Mouse (Mus musculus): ENCODE measurements at regions not wholly inside any gene's neighbourhood (a gene's known extent, or its start where the extent isn't known, plus 50 kb on each side); places are given as distances from the start of the nearest gene placed in this dataset.

DNA sequence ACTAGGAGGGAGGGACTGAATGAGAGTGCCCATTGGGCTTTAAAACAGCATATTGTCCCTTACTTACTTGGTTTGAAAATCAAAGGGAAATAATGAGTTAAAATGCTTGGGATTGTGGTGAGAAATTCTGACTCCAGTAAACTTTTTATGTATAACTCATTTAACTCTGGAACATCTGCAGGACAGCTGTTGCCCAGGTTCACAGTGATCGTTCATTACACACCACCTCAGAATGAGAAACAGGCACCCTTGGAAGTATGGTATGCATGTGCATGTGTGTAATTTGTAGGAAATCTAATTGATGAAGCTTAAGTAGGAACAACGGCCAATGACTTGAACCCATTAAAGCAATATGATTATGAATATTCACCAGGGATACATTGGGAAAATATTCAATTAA lies 210.4 kb upstream of the Thbs1 start:
- 0 out of 2 replicates have a peak, but pooled peaks cover 2% of the 10 kb centered on the region for H3K27me3 ChIP-seq (ENCODE audit: control insufficient read depth, insufficient read depth, low read length, poor library complexity, severe bottlenecking)
- no peak for DNase-seq (ENCODE audit: low read depth, low spot score)
- H3K36me3 ChIP-seq (ENCODE audit: control insufficient read depth, insufficient read depth, low read length, poor library complexity, severe bottlenecking) = no peaks in the 10 kb centered on the region

DNA sequence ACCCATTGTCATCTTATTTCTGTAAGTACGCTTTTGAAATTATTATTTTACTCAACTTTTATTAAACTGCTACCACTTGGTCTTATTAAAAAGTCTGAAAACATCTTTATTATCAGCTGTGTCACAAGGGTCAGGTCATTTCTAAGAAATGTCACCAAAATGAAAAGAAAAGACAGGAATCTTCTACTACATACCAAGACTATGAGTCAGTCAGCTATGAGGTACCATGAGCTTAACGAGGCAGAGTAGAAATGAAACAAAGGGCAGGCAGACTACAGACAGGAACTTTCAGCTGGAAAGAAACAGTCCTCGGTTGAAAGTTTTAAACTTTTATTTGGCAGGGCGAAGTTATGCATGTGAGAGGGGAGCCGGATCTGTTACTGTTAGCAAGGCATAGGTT lies 208.8 kb upstream of the Thbs1 start:
- Histone ChIP-seq H3K27me3 (ENCODE audit: control insufficient read depth, insufficient read depth, low read length, poor library complexity, severe bottlenecking) (0 out of 2 replicates have a peak, but pooled peaks cover 2% of the 10 kb centered on the region), H3K36me3 (ENCODE audit: control insufficient read depth, insufficient read depth, low read length, poor library complexity, severe bottlenecking) (no peaks in the 10 kb centered on the region)
- DNase-seq (ENCODE audit: low read depth, low spot score) = no peak

DNA sequence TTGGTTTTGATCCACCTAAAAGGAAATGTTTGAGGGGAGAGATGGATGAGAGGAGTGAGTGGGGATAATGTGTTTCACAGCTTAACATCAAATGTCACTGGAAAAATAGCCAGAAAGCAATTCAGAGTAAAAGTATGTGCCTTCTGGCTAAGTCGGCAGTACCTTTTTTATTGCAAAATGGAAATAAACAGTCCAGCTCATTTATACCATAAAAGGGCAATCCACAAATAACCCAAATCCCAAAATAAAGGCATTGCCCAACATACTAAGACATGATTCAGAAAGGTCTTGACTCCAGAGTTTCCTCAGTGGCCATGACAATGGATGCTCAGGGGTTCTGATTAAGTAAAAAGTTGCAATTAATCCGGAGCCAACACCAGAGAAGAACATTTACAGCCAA lies 208.0 kb upstream of the Thbs1 start:
- no peak for DNase-seq (ENCODE audit: low read depth, low spot score)
- 0 out of 2 replicates have a peak, but pooled peaks cover 2% of the 10 kb centered on the region for H3K27me3 ChIP-seq (ENCODE audit: control insufficient read depth, insufficient read depth, low read length, poor library complexity, severe bottlenecking)
- no peaks in the 10 kb centered on the region for H3K36me3 ChIP-seq (ENCODE audit: control insufficient read depth, insufficient read depth, low read length, poor library complexity, severe bottlenecking)

DNA sequence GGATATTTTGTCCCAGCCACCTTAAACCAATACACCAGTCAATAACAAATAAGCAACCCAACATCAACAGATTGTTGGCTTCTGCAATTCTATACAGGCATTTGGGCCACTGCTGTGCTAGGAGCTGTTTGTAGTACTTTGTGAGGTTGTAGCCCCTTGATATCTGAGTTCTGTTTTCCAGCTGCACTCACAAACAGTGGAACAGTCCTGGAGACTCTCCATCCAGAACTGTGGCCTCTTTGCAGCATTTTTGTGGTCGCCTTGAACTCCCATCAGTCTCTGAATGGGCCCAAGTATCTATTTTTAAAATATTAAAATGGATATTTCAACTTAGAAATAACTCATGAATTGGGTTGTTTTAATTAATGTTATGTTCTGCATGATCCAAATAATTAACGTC lies 205.2 kb upstream of the Thbs1 start:
- no peak for DNase-seq (ENCODE audit: low read depth, low spot score)
- Histone ChIP-seq H3K27me3 (ENCODE audit: control insufficient read depth, insufficient read depth, low read length, poor library complexity, severe bottlenecking) (0 out of 2 replicates have a peak, but pooled peaks cover 2% of the 10 kb centered on the region), H3K36me3 (ENCODE audit: control insufficient read depth, insufficient read depth, low read length, poor library complexity, severe bottlenecking) (no peaks in the 10 kb centered on the region)

DNA sequence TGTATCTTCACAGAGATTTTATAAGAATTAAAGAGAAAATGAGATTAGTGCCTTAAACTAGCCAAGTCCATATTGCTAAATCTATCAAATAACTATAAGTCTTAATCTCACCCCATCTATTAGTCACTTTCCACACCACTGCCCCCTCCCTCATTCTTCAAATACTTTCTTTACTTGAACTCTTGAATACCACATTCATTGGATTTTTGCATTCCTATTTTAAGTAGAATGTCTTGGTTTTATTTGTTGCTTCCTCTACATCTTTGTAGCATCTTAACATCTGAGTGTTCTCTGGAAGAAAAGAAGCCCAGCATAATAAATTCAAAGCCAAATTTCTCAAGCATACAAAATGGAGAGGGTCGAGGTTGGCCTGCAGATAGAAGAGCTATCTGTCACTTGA lies 200.9 kb upstream of the Thbs1 start:
- Histone ChIP-seq H3K36me3 (ENCODE audit: control insufficient read depth, insufficient read depth, low read length, poor library complexity, severe bottlenecking) (no peaks in the 10 kb centered on the region), H3K27me3 (ENCODE audit: control insufficient read depth, insufficient read depth, low read length, poor library complexity, severe bottlenecking) (no peaks in the 10 kb centered on the region)
- no peak for DNase-seq (ENCODE audit: low read depth, low spot score)

DNA sequence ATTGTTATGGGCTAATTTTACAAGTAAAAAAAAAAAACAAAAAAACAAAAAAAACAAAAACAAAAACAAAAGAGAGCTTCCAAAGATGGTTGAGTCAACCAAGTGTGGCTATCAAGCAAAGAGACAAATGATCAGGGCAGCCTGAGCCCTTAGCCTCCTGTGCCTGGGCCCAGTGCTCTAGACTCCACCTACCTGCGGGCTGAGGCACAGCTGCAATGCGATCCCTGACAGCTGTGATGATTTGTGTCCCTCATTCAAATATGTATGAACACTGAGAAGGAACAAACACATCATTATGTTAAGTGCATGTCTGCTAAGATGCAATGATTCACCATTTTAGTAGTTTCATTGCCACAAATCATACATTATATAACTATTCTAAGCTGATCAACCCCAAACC lies 199.0 kb upstream of the Thbs1 start:
- Histone ChIP-seq H3K27me3 (ENCODE audit: control insufficient read depth, insufficient read depth, low read length, poor library complexity, severe bottlenecking) (no peaks in the 10 kb centered on the region), H3K36me3 (ENCODE audit: control insufficient read depth, insufficient read depth, low read length, poor library complexity, severe bottlenecking) (no peaks in the 10 kb centered on the region)
- peak; percentile 26 for DNase-seq (ENCODE audit: low read depth, low spot score)

DNA sequence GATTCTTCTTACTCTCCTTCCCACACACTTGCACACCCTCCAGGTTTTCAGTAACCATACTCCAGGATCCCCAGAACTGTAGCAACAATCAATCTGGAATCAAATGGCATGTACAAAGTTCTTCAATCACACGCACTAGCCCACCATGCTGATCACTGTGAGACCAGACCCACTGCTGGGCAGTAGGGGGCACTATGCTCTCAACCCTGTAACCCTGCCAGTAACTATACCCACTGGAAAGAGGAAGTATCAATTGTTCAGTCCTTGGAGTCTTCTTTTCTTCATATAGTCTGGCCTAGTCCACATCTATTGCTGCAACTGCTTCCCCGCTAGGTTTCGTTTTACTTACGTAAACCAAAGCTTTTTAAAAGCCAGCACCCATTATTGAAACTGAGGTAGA lies 197.8 kb upstream of the Thbs1 start:
- no peaks in the 10 kb centered on the region for H3K36me3 ChIP-seq (ENCODE audit: control insufficient read depth, insufficient read depth, low read length, poor library complexity, severe bottlenecking)
- peak; percentile 19 for DNase-seq (ENCODE audit: low read depth, low spot score)

DNA sequence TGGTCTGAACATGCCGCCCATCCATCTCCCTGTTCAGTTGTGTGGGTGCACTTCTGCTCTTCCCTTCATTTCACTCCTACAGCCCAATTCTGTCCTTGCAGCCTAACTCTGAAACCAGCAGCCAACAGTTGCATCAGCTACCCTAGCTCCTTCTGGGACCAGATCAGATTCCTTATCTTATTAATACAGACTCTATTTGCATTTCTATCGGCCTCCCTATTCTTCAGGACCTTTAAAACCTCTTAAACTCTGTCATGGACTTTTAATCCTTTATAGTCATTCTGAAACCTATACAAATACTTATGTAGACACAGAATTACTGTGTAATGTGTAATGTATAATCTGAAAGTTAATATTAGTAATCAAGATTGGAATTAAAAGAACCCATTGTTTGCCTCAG lies 195.9 kb upstream of the Thbs1 start:
- Histone ChIP-seq H3K36me3 (ENCODE audit: control insufficient read depth, insufficient read depth, low read length, poor library complexity, severe bottlenecking) (no peaks in the 10 kb centered on the region), H3K27me3 (ENCODE audit: control insufficient read depth, insufficient read depth, low read length, poor library complexity, severe bottlenecking) (no peaks in the 10 kb centered on the region)
- DNase-seq (ENCODE audit: low read depth, low spot score) = no peak

More for the DNA sequence above, 197.8 kb upstream of the Thbs1 start:
- H3K27me3 ChIP-seq (ENCODE audit: control insufficient read depth, insufficient read depth, low read length, poor library complexity, severe bottlenecking) = no peaks in the 10 kb centered on the region

DNA sequence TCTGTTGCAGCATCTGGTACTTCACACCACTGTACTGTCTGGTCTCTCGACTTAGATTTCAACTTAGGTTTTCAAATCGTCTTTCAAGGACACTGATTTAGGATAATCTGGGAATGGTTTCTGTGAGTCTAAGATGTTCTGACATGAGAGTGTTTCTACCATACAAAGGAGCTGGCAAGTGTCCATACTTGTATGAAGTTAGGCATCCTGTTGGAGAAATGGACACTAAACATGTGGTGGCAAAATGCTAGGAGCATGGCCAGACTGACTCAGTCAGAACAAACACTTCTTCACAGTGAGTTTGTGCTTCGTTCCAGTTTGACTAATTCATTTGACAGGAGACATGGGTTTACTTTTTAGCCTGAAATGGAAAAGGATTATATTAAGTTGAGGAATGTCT lies 194.5 kb upstream of the Thbs1 start:
- no peak for DNase-seq (ENCODE audit: low read depth, low spot score)
- Histone ChIP-seq H3K36me3 (ENCODE audit: control insufficient read depth, insufficient read depth, low read length, poor library complexity, severe bottlenecking) (no peaks in the 10 kb centered on the region), H3K27me3 (ENCODE audit: control insufficient read depth, insufficient read depth, low read length, poor library complexity, severe bottlenecking) (no peaks in the 10 kb centered on the region)

DNA sequence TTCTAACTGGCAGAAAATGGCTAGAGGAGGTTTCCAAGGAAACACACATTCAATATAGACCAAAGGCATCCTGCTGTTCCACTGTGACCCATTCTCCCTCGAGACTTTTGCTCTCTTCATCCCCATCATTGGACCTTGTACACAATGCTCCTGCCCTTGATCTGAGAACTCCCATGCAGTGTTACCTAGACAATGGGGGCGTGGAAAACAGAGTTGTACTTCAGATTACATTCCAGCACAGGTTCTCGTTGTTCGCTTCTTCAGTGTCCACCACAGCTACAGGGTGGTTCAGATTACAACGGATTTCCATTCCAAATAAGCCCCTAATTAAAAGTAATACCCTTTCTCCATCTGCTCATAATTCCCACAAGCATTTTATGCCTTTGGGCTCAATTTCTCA lies 186.8 kb upstream of the Thbs1 start:
- Histone ChIP-seq H3K36me3 (ENCODE audit: control insufficient read depth, insufficient read depth, low read length, poor library complexity, severe bottlenecking) (no peaks in the 10 kb centered on the region), H3K27me3 (ENCODE audit: control insufficient read depth, insufficient read depth, low read length, poor library complexity, severe bottlenecking) (no peaks in the 10 kb centered on the region)
- no peak for DNase-seq (ENCODE audit: low read depth, low spot score)

DNA sequence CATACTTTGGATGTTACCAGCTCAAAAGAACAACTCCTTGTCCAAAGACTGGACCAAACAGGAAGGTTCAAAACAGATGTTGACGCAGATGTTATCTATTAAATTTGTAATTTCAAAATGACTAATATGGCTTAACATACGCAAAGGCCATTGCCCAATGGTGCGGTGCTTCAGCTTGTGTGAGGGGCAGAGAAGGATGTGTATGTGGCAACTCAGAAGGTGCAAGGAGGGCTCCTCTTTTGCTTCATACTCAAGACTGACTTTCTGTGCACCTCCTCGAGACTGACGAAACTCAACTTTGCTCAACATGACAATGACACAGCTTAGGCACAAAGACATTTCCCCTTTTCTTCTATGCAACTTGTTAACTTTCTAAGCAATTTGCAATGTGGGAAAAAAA lies 186.3 kb upstream of the Thbs1 start:
- Histone ChIP-seq H3K27me3 (ENCODE audit: control insufficient read depth, insufficient read depth, low read length, poor library complexity, severe bottlenecking) (no peaks in the 10 kb centered on the region), H3K36me3 (ENCODE audit: control insufficient read depth, insufficient read depth, low read length, poor library complexity, severe bottlenecking) (no peaks in the 10 kb centered on the region)
- no peak for DNase-seq (ENCODE audit: low read depth, low spot score)

DNA sequence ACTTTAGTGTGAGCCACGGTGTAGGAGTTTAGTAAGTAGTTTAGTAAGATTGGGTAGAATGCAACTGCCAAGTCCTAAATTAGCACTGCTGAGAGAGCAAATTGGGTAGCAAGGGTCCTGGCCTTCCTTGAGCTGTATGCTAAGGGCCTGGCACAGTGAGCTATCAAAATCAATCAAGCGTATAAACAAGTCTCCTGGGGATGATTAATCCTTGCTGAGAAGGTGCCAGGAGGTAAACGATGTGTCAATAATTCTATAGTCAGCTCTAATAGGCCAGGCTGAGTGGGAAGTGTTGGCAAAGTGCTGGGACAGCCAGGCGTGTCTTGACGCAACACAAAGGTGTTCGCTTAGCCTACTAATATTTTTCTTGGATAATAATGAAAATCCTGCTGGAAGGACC lies 183.6 kb upstream of the Thbs1 start:
- no peak for DNase-seq (ENCODE audit: low read depth, low spot score)
- H3K27me3 ChIP-seq (ENCODE audit: control insufficient read depth, insufficient read depth, low read length, poor library complexity, severe bottlenecking) = no peaks in the 10 kb centered on the region
- no peaks in the 10 kb centered on the region for H3K36me3 ChIP-seq (ENCODE audit: control insufficient read depth, insufficient read depth, low read length, poor library complexity, severe bottlenecking)

DNA sequence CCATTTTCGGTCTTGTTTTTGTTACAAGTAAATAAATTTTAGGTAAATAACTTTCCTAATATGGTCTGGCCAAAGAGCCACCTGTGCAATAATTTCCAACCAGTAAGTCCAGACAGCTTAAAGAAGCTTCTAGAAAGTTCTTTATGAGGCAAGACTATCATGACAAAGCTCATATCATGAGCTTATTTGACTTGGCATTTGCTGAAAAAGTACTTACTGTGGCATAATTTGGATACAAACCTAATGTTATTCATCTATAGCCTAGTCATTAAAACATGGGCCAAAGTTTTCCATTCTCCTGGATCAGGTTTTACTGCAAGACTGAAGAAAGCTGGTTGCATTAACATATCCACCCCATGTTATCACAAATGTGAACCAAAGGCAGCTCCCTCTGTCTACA lies 182.1 kb upstream of the Thbs1 start:
- H3K27me3 ChIP-seq (ENCODE audit: control insufficient read depth, insufficient read depth, low read length, poor library complexity, severe bottlenecking) = no peaks in the 10 kb centered on the region
- H3K36me3 ChIP-seq (ENCODE audit: control insufficient read depth, insufficient read depth, low read length, poor library complexity, severe bottlenecking) = no peaks in the 10 kb centered on the region

DNA sequence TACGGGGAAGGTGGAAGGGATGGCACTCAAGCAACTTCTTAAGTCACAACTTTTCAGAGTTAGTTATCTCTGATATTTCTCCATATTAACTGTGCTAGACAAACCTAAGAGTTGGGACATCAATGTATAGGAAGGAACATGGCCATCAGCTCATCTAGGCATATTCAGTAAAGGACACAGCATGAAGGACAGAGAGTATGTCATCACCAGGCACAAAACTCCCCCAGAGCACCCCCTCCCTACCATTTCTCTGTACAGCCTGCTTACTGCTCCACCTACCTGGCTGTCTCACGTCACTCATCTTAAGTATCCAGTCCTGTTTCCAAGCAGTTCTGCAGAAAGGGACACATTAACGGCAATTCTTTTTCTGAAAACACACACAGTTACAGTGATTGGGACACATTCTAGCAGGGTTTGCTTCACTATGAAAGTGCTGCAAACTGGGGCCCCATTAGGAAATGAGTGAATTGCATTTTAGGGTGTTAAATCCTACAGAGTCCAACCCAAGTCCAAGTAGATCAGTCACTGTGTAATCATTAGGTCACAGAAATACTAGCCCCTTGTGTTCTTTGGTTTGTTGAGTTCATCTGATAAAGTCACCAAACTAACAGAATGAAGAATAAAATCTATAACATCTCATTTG lies 180.7 kb upstream of the Thbs1 start:
- H3K27me3 ChIP-seq (ENCODE audit: control insufficient read depth, insufficient read depth, low read length, poor library complexity, severe bottlenecking) = no peaks in the 10 kb centered on the region
- no peak for DNase-seq (ENCODE audit: low read depth, low spot score)
- no peaks in the 10 kb centered on the region for H3K36me3 ChIP-seq (ENCODE audit: control insufficient read depth, insufficient read depth, low read length, poor library complexity, severe bottlenecking)

More for the DNA sequence above, 182.1 kb upstream of the Thbs1 start:
- DNase-seq (ENCODE audit: low read depth, low spot score) = no peak

DNA sequence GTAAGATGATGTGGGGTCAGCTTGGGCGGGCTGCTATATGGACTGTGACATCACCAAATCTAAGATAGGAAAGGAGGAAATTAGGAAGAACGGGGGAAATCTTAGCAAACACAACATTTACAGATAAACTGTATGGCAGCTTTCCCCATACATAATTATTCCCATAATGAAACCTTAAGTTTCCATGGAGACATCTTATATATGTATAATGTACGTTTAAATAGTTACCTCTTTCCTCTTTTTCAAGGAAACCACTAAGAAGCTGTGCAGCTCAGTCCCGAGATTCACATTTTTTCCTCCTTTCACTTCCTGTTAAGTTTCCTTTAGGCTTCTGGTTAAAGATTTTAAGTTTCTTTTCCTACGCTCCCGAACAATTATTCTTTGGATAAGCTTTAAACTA lies 175.1 kb upstream of the Thbs1 start:
- DNase-seq (ENCODE audit: low read depth, low spot score) = no peak
- H3K27me3 ChIP-seq (ENCODE audit: control insufficient read depth, insufficient read depth, low read length, poor library complexity, severe bottlenecking) = no peaks in the 10 kb centered on the region
- no peaks in the 10 kb centered on the region for H3K36me3 ChIP-seq (ENCODE audit: control insufficient read depth, insufficient read depth, low read length, poor library complexity, severe bottlenecking)

All from splenic B cell, adult 2 months (primary cell).